Mouse (Mus musculus) embryonic facial prominence, embryonic 11.5 days (tissue): ENCODE measurements around the gene Ninj1. TPM values are rescaled to one million over a fixed set of nuclear protein-coding genes. Genes with fewer than 3 reads are reported as not detected.

ENCODE experiments used
- ATAC-seq: fragments of 200-750 bp; cut with Nextera tagmentation; replicated peaks from 2 replicates; pipeline ENCODE4 v1.8.0; 2017; ENCODE audit warnings: low read depth; ENCODE audit not compliant: insufficient number of reproducible peaks, low FRiP score, low TSS enrichment
- DNase-seq: peaks from one replicate; pipeline ENCODE4 v3.0.0-alpha.2; 2015; ENCODE audit warnings: low spot score
- H3K27ac ChIP-seq: fragments of 300-500 bp; sonication (generic); replicated peaks from 2 replicates; pipeline ENCODE4 v1.5.1; 2014; ENCODE audit warnings: mild to moderate bottlenecking, low read depth, low read length, control low read depth
- H3K27me3 ChIP-seq: fragments of 300-500 bp; sonication (generic); 2 replicates; pipeline ENCODE4 v1.6.1; 2014; ENCODE audit warnings: mild to moderate bottlenecking, low read length, moderate library complexity, mixed read lengths; ENCODE audit not compliant: control insufficient read depth, insufficient read depth
- H3K36me3 ChIP-seq: fragments of 300-500 bp; sonication (generic); replicated peaks from 2 replicates; pipeline ENCODE4 v1.6.1; 2014; ENCODE audit warnings: low read depth, mild to moderate bottlenecking, low read length, moderate library complexity, mixed read lengths; ENCODE audit not compliant: control insufficient read depth, insufficient read depth
- H3K4me1 ChIP-seq: fragments of 300-500 bp; sonication (generic); 2 replicates; pipeline ENCODE4 v1.6.1; 2014; ENCODE audit warnings: low read length, mixed read lengths; ENCODE audit not compliant: control insufficient read depth, insufficient read depth
- H3K4me2 ChIP-seq: fragments of 300-500 bp; sonication (generic); 2 replicates; pipeline ENCODE4 v1.6.1; 2014; ENCODE audit warnings: low read depth, mild to moderate bottlenecking, control low read depth, low read length, moderate library complexity
- H3K4me3 ChIP-seq: fragments of 300-500 bp; sonication (generic); 2 replicates; pipeline ENCODE4 v1.5.1; 2014; ENCODE audit warnings: low read depth, low read length, control low read depth
- H3K9ac ChIP-seq: fragments of 300-500 bp; sonication (generic); replicated peaks from 2 replicates; pipeline ENCODE4 v1.6.1; 2014; ENCODE audit warnings: mild to moderate bottlenecking, control low read depth, low read length
- H3K9me3 ChIP-seq: fragments of 300-500 bp; sonication (generic); replicated peaks from 2 replicates; pipeline ENCODE4 v1.6.1; 2016; ENCODE audit warnings: mild to moderate bottlenecking, low read length, inconsistent platforms, mixed read lengths; ENCODE audit not compliant: control insufficient read depth
- WGBS: fragments of 180-500 bp; shearing (Covaris S2); extraction: QIAGEN DNeasy Blood & Tissue Kit; methylation state at CpG from one replicate; pipeline ENCODE4 v1.1.7; 2014; 5-methylcytosine and 5-hydroxymethylcytosine counted together
- polyA plus RNA-seq: library from polyadenylated mRNA; unstranded; fragments of >200 nt; fragmentation: Nextera tagmentation; extraction: Ambion mirVana; gene quantifications from 2 replicates; pipeline ENCODE4 v1.2.1, GENCODE M21; 2014

The Ninj1 gene
- polyA plus RNA-seq, 1 experiment from 2014 or later: 29.8 TPM

GRCm38 (mm10) chr13:49175509-49175908, 11.8 kb upstream of the Ninj1 start:
- Histone ChIP-seq H3K36me3 (no peaks in the 10 kb centered on the region), H3K9me3 (no peaks in the 10 kb centered on the region), H3K4me2 (no peak overlapping the region), H3K9ac (no peak overlapping the region), H3K4me1 (no peaks in the 10 kb centered on the region), H3K4me3 (no peak overlapping the region), H3K27ac (no peak overlapping the region), H3K27me3 (no peaks in the 10 kb centered on the region)
- ATAC-seq (no peak), DNase-seq (no peak)
- WGBS: 78% methylated on average over 10 of the region's 10 CpGs

GRCm38 (mm10) chr13:49178839-49179585, 8.3 kb upstream of the Ninj1 start:
- no peak for ATAC-seq
- no peak overlapping the region for H3K9ac ChIP-seq
- WGBS: 52% methylated on average over 18 of the region's 19 CpGs

GRCm38 (mm10) chr13:49180274-49180673, 7.0 kb upstream of the Ninj1 start:
- no peaks in the 10 kb centered on the region for H3K27me3 ChIP-seq
- H3K9me3 ChIP-seq: no peaks in the 10 kb centered on the region
- H3K36me3 ChIP-seq: no peaks in the 10 kb centered on the region
- H3K4me2 ChIP-seq: no peak overlapping the region
- no peak for DNase-seq
- no peak overlapping the region for H3K9ac ChIP-seq
- no peak overlapping the region for H3K4me3 ChIP-seq
- WGBS: 87% methylated on average over 5 of the region's 5 CpGs
- no peak for ATAC-seq
- H3K27ac ChIP-seq: no peak overlapping the region
- no peaks in the 10 kb centered on the region for H3K4me1 ChIP-seq

More at GRCm38 (mm10) chr13:49178839-49179585, 8.3 kb upstream of the Ninj1 start:
- no peak for DNase-seq
- no peak overlapping the region for H3K27ac ChIP-seq
- H3K9me3 ChIP-seq: no peaks in the 10 kb centered on the region
- H3K36me3 ChIP-seq: no peaks in the 10 kb centered on the region
- H3K4me3 ChIP-seq: no peak overlapping the region
- no peaks in the 10 kb centered on the region for H3K4me1 ChIP-seq
- H3K27me3 ChIP-seq: no peaks in the 10 kb centered on the region
- H3K4me2 ChIP-seq: no peak overlapping the region

GRCm38 (mm10) chr13:49180691-49181090, 6.6 kb upstream of the Ninj1 start:
- Histone ChIP-seq H3K27ac (no peak overlapping the region), H3K4me3 (no peak overlapping the region), H3K27me3 (no peaks in the 10 kb centered on the region), H3K4me2 (no peak overlapping the region), H3K4me1 (no peaks in the 10 kb centered on the region), H3K9me3 (no peaks in the 10 kb centered on the region), H3K36me3 (no peaks in the 10 kb centered on the region), H3K9ac (no peak overlapping the region)
- DNase-seq: no peak
- no peak for ATAC-seq
- WGBS: 79% methylated on average over 1 of the region's 1 CpGs

GRCm38 (mm10) chr13:49181411-49181984, 5.8 kb upstream of the Ninj1 start:
- ATAC-seq (no peak), DNase-seq (no peak)
- H3K27ac ChIP-seq: no peak overlapping the region
- H3K36me3 ChIP-seq: no peaks in the 10 kb centered on the region
- 95% methylated on average over 3 of the region's 3 CpGs for WGBS
- H3K4me3 ChIP-seq: no peak overlapping the region
- no peaks in the 10 kb centered on the region for H3K27me3 ChIP-seq
- H3K9ac ChIP-seq: no peak overlapping the region
- H3K4me1 ChIP-seq: no peaks in the 10 kb centered on the region
- no peak overlapping the region for H3K4me2 ChIP-seq
- no peaks in the 10 kb centered on the region for H3K9me3 ChIP-seq

- H3K36me3 ChIP-seq: no peaks in the 10 kb centered on the region
- no peaks in the 10 kb centered on the region for H3K9me3 ChIP-seq
- no peak overlapping the region for H3K4me2 ChIP-seq
- no peaks in the 10 kb centered on the region for H3K4me1 ChIP-seq
- H3K4me3 ChIP-seq: no peak overlapping the region
- ATAC-seq (no peak), DNase-seq (no peak)
- H3K27me3 ChIP-seq: no peaks in the 10 kb centered on the region
- no peak overlapping the region for H3K9ac ChIP-seq
- H3K27ac ChIP-seq: no peak overlapping the region
- 72% methylated on average over 5 of the region's 5 CpGs for WGBS
Measured at GRCm38 (mm10) chr13:49183161-49183560, 4.1 kb upstream of the Ninj1 start.

- H3K36me3 ChIP-seq: no peaks in the 10 kb centered on the region
- H3K9me3 ChIP-seq: no peaks in the 10 kb centered on the region
- H3K4me1 ChIP-seq: 0 out of 2 replicates have a peak, but pooled peaks cover under 1% of the 10 kb centered on the region
- no peak for ATAC-seq
- no peaks in the 10 kb centered on the region for H3K27me3 ChIP-seq
- no peak overlapping the region for H3K9ac ChIP-seq
- H3K4me3 ChIP-seq: no peak overlapping the region
- DNase-seq: no peak
- WGBS: 44% methylated on average over 5 of the region's 5 CpGs
- H3K27ac ChIP-seq: no peak overlapping the region
- no peak overlapping the region for H3K4me2 ChIP-seq
Measured at GRCm38 (mm10) chr13:49183646-49184045, 3.6 kb upstream of the Ninj1 start.

- Histone ChIP-seq H3K36me3 (no peaks in the 10 kb centered on the region), H3K4me3 (peak overlapping the region; percentile 69; the same call in 1 of the 2 replicates), H3K9ac (peak overlapping the region; percentile 66), H3K27ac (no peak overlapping the region), H3K4me1 (0 out of 2 replicates have a peak, but pooled peaks cover 2% of the 10 kb centered on the region), H3K9me3 (no peaks in the 10 kb centered on the region), H3K27me3 (no peaks in the 10 kb centered on the region), H3K4me2 (peak overlapping the region; percentile 97)
- ATAC-seq (peak; percentile 10; the same call in 1 of the 2 replicates), DNase-seq (no peak)
- 16% methylated on average over 11 of the region's 11 CpGs for WGBS
Measured at GRCm38 (mm10) chr13:49186798-49187287, 442 bp upstream of the Ninj1 start.
